Mouse (Mus musculus) Patski (cell line): ENCODE results near the gene Bbs1. TPM values are rescaled to one million over a fixed set of nuclear protein-coding genes. Genes with fewer than 3 reads are reported as not detected.
"Not testable (repeated sequence)": the region's sequence is repeated elsewhere in the genome, so short reads cannot be mapped to it uniquely, and the experiment has no call there.

Source experiments
- ATAC-seq: fragments of 100-300 bp; one replicate; pipeline ENCODE4 v1.8.0; 2021
- CTCF ChIA-PET: fragments of 350-600 bp; sonication (Branson Sonifier 250); formaldehyde crosslinking; loops from one replicate; lab custom pipeline; 2022; ENCODE audit warnings: inconsistent platforms; lab: Charles Lee
- POLR2A ChIA-PET: fragments of 350-600 bp; sonication (Branson Sonifier 250); formaldehyde crosslinking; loops from one replicate; lab custom pipeline; 2022; ENCODE audit warnings: antibody characterized with exemption, inconsistent platforms; lab: Charles Lee
- DNase-seq: peaks from one replicate; pipeline ENCODE4 v3.0.0-alpha.2; 2011; ENCODE audit warnings: low read depth, low spot score
- H3K27me3 ChIP-seq: fragments of 371-371 bp; one replicate; pipeline ENCODE4 v1.5.1; 2021
- CTCF ChIP-seq: fragments of 100-300 bp; IDR thresholded peaks from one replicate; pipeline ENCODE4 v1.5.1; 2021
- in situ Hi-C: fragments of 300-500 bp; cut with MboI; formaldehyde crosslinking; loops from 3 replicates; pipeline ENCODE4 v1.11.1; 2018; ENCODE audit warnings: low pct_unique_long_range_greater_than_20kb, mixed read lengths
- polyA plus RNA-seq: library from polyadenylated mRNA; unstranded; gene quantifications from one replicate; pipeline ENCODE4 v1.2.3, GENCODE M21; 2021

Bbs1 gene
- polyA plus RNA-seq, 1 experiment from 2014 or later: 20.3 TPM

GRCm38 (mm10) chr19:4889791-4890190, 16.6 kb downstream of the Bbs1 start:
- DNase-seq (no peak), ATAC-seq (no peak)
- no peak for TF ChIP-seq CTCF
- ChIA-PET POLR2A (no interaction called here), CTCF (no interaction called here)
- in situ Hi-C loops: no loop called here
- no peaks in the 10 kb centered on the region for H3K27me3 ChIP-seq

GRCm38 (mm10) chr19:4883961-4884360, 22.5 kb downstream of the Bbs1 start:
- ChIA-PET CTCF (no interaction called here), POLR2A (interaction anchor here (0.6 kb wide), 1 partner anchor 45 kb away, joined by 3 read pairs; no protein-coding TSS in a partner anchor)
- no peak for TF ChIP-seq CTCF
- no peak for DNase-seq
- no peak for ATAC-seq
- no peaks in the 10 kb centered on the region for H3K27me3 ChIP-seq
- in situ Hi-C loops: no loop called here

GRCm38 (mm10) chr19:4879324-4879703, 27.1 kb downstream of the Bbs1 start:
- CTCF ChIA-PET: no interaction called here
- in situ Hi-C loops: no loop called here
- ATAC-seq: no peak
- no peak for DNase-seq
- POLR2A ChIA-PET: no interaction called here
- H3K27me3 ChIP-seq: peaks cover 9% of the 10 kb centered on the region
- no peak for TF ChIP-seq CTCF

DNA sequence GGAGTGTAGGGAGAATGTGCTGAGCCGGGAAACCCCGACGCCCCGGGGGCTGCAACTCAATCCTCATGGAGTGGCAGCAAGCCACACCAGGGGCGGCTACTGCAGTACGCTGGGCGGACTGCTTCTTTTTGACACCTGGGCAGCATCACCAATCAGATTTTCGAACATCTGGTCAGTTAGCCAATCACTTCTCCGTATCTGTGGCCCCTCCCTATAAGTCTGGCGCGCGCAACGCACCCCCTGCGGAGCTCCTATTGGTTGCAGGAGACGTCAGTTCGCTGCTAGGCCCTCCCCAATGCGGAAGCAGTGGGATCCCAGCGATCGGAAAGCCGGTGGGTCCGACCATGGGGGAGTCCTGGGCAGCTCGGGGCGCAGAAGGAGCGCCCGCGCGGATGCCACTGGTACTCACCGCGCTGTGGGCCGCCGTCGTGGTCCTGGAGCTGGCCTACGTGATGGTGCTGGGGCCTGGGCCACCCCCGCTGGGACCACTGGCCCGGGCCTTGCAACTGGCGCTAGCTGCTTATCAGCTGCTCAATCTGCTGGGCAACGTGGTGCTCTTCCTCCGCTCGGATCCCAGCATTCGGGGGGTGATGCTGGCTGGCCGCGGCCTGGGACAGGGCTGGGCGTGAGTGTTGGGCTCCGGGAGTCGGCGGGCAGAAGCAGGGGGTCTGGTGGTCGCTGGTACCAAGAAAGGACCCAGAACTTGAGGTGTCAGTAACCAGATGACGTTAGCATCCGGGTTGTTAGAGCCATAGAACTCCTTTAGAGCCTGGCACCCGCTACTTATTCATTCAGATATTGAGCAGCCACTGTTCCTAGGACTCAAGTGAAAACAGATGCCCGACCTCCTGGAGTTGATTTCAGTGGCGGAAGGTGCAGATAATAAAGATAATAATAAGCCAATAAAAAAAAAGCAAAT, 27.8 kb downstream of the Bbs1 start, which contains the start of gene Zdhhc24:
Gene Zdhhc24, plus strand, starts transcription at position 264 of the 919 bp plus-strand sequence.
- in situ Hi-C loops: no loop called here
- POLR2A ChIA-PET: no interaction called here
- no peak for TF ChIP-seq CTCF
- H3K27me3 ChIP-seq: peaks cover 13% of the 10 kb centered on the region
- CTCF ChIA-PET: interaction anchor here (1.5 kb wide), 1 partner anchor 31 kb away, joined by 4 read pairs; no protein-coding TSS in a partner anchor
- ATAC-seq (peak; percentile 87), DNase-seq (peak; percentile 64)

DNA sequence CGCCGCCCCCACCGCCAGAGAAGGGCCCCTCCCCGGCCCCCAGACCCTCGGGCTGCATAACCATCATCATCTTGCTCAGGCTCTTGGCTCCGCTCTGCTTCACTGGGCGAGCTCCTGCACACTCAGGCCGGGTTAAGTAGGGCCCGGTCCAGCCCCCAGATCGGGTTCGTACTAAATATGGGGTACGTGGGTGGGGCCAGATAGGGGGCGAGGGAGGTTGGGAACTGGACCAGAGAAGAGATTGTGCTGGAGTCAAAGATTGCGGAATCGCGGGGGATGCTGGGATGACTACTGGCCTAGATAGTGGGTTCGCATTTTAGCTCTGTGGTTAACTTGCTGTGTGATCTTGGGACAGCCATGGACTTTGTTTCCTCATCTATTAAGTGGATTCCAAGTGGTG, 28.6 kb downstream of the Bbs1 start, which contains the start of gene Actn3:
Gene Actn3, minus strand, starts transcription at position 125 of the 400 bp plus-strand sequence.
- ATAC-seq: peak; percentile 13
- CTCF ChIA-PET: interaction anchor here (1.5 kb wide), 1 partner anchor 30 kb away, joined by 4 read pairs; no protein-coding TSS in a partner anchor

GRCm38 (mm10) chr19:4876755-4877154, 29.7 kb downstream of the Bbs1 start:
- ATAC-seq (no peak), DNase-seq (no peak)
- H3K27me3 ChIP-seq: peaks cover 18% of the 10 kb centered on the region
- CTCF ChIA-PET: interaction anchor here (1.0 to 1.5 kb wide), 2 partner anchors 10 to 29 kb away, joined by 3 to 4 read pairs; no protein-coding TSS in a partner anchor
- POLR2A ChIA-PET: no interaction called here
- in situ Hi-C loops: no loop called here
- TF ChIP-seq CTCF: no peak

More for the DNA sequence above, 28.6 kb downstream of the Bbs1 start, which contains the start of gene Actn3:
- TF ChIP-seq CTCF: no peak
- no peak for DNase-seq
- in situ Hi-C loops: no loop called here
- POLR2A ChIA-PET: no interaction called here
- H3K27me3 ChIP-seq: peaks cover 18% of the 10 kb centered on the region

- peaks cover 23% of the 10 kb centered on the region for H3K27me3 ChIP-seq
- TF ChIP-seq CTCF: no peak
- no peak for DNase-seq
- no peak for ATAC-seq
- POLR2A ChIA-PET: no interaction called here
- CTCF ChIA-PET: interaction anchor here (1.0 kb wide), 1 partner anchor 11 kb away, joined by 3 read pairs; no protein-coding TSS in a partner anchor
- in situ Hi-C loops: no loop called here
These were observed 30.2 kb downstream of the Bbs1 start for GRCm38 (mm10) chr19:4876241-4876640.

DNA sequence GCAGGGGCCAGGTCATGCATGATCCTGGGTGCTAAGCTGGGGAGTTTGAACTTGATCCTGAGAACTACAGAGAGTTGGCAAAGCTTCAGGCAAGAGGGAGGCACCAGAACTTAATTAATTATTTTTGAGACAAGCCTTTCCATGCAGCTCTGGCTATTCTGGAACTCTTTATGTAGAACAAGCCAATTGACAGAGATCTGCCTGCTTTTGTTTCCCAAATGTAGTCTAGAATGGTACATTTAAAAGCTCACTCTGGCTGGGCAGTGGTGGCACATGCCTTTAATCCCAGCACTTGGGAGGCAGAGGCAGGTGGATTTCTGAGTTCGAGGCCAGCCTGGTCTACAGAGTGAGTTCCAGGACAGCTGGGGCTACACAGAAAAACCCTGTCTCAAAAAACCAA, 31.8 kb downstream of the Bbs1 start:
- in situ Hi-C loops, ATAC-seq, POLR2A ChIA-PET, CTCF ChIA-PET, DNase-seq: not testable (repeated sequence)
- H3K27me3 ChIP-seq: peaks cover 39% of the 10 kb centered on the region

DNA sequence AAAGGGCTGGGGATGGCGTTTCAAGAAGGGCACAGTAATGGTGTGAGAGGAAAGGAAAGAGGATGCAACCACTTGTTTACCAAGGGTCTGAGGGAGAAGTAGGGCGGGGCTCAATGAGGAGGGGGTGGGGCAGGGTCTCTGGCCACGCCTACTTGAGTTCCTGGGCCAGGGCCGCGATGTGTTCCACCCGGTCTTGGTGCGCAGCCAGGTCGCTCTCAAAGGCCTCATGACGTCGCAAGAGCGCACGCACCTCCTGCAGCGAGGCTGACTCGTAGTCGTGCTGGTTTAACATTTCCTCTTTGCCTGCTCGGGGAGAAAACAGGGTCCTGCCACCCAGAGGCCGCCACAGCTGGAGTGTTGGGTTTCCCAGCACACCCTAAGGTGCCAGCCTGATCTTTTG, 41.3 kb downstream of the Bbs1 start:
- ATAC-seq (no peak), DNase-seq (no peak)
- in situ Hi-C loops: no loop called here
- peaks cover 35% of the 10 kb centered on the region for H3K27me3 ChIP-seq
- no peak for TF ChIP-seq CTCF
- CTCF ChIA-PET: no interaction called here
- POLR2A ChIA-PET: no interaction called here

DNA sequence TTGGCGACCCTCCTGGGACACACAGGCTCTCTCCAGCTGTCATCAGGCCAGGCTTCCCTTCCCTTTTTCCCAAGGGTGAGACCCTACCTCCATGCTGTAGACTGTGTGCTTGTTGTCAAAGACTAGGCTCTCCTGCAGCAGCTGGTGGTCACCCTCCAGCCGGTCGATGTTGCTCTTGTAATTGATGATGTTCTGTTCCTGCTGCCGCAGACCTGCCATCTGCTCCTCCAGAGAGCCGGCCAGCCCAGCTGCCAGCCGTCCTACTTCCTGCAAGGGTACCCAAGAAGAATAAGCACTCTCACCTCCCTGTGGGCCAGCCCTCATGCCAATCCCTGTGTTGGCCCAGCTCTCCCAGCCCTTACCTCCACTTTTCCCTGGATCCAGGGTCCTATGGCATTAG, 43.4 kb downstream of the Bbs1 start:
- POLR2A ChIA-PET: no interaction called here
- TF ChIP-seq CTCF: no peak
- CTCF ChIA-PET: no interaction called here
- DNase-seq: no peak
- in situ Hi-C loops: no loop called here
- ATAC-seq: no peak
- peaks cover 20% of the 10 kb centered on the region for H3K27me3 ChIP-seq

GRCm38 (mm10) chr19:4859081-4859480, 47.3 kb downstream of the Bbs1 start:
- ChIA-PET CTCF (no interaction called here), POLR2A (no interaction called here)
- in situ Hi-C loops: no loop called here
- no peak for TF ChIP-seq CTCF
- no peak for ATAC-seq
- peak; percentile 37 for DNase-seq
- H3K27me3 ChIP-seq: no peaks in the 10 kb centered on the region
